Mouse (Mus musculus) heart, embryonic 14.5 days (tissue): ENCODE measurements around the gene Il4ra. TPM values are rescaled to one million over a fixed set of nuclear protein-coding genes. Genes with fewer than 3 reads are reported as not detected.

Source experiments
- ATAC-seq: fragments of 200-750 bp; cut with Nextera tagmentation; 2 replicates; pipeline ENCODE4 v1.8.0; 2017; ENCODE audit warnings: low read depth, moderate TSS enrichment; ENCODE audit not compliant: insufficient number of reproducible peaks, insufficient read depth, low FRiP score
- H3K27ac ChIP-seq, 2 experiments: fragments of 200-500 bp in 1 of 2; fragments of 300-500 bp in 1 of 2; sonication (generic) in 1 of 2; replicated peaks in 1 of 2; 2 replicates each; pipeline ENCODE4 v1.5.1; 2012 to 2014; ENCODE audit warnings: low read depth in 2 of 2, low read length in 2 of 2, control low read depth in 1 of 2, mild to moderate bottlenecking in 1 of 2, mixed read lengths in 1 of 2; ENCODE audit not compliant: control insufficient read depth in 1 of 2, insufficient read depth in 1 of 2
- H3K27me3 ChIP-seq: fragments of 300-500 bp; sonication (generic); 2 replicates; pipeline ENCODE4 v1.6.1; 2014; ENCODE audit warnings: mild to moderate bottlenecking, low read length, control low read depth; ENCODE audit not compliant: control insufficient read depth, insufficient read depth
- H3K36me3 ChIP-seq: fragments of 300-500 bp; sonication (generic); 2 replicates; pipeline ENCODE4 v1.6.1; 2014; ENCODE audit warnings: mild to moderate bottlenecking, control low read depth, low read length, mixed read lengths; ENCODE audit not compliant: control insufficient read depth, insufficient read depth
- H3K4me1 ChIP-seq, 2 experiments: fragments of 200-500 bp in 1 of 2; fragments of 300-500 bp in 1 of 2; sonication (generic) in 1 of 2; 2 replicates each; pipeline ENCODE4 v1.6.1; 2012 to 2014; ENCODE audit warnings: low read length in 2 of 2, control low read depth in 1 of 2, mixed read lengths in 1 of 2; ENCODE audit not compliant: control insufficient read depth in 2 of 2, insufficient read depth in 2 of 2
- H3K4me2 ChIP-seq: fragments of 300-500 bp; sonication (generic); 2 replicates; pipeline ENCODE4 v1.6.1; 2014; ENCODE audit warnings: mild to moderate bottlenecking, low read length
- H3K4me3 ChIP-seq, 2 experiments: fragments of 200-500 bp in 1 of 2; fragments of 300-500 bp in 1 of 2; sonication (generic) in 1 of 2; 2 replicates each; pipeline ENCODE4 v1.5.1; 2012 to 2014; ENCODE audit warnings: low read length in 2 of 2, mild to moderate bottlenecking in 2 of 2, control low read depth in 1 of 2, low read depth in 1 of 2, moderate library complexity in 1 of 2; ENCODE audit not compliant: control insufficient read depth in 1 of 2, insufficient read depth in 1 of 2
- H3K9ac ChIP-seq: fragments of 300-500 bp; sonication (generic); 2 replicates; pipeline ENCODE4 v1.6.1; 2014; ENCODE audit warnings: mild to moderate bottlenecking, low read length
- H3K9me3 ChIP-seq: fragments of 300-500 bp; sonication (generic); 2 replicates; pipeline ENCODE4 v1.6.1; 2016; ENCODE audit warnings: low read length, control low read depth; ENCODE audit not compliant: control insufficient read depth
- WGBS: fragments of 180-500 bp; shearing (Covaris S2); extraction: QIAGEN DNeasy Blood & Tissue Kit; methylation state at CpG from one replicate; pipeline ENCODE4 v1.1.7; 2014; 5-methylcytosine and 5-hydroxymethylcytosine counted together
- polyA plus RNA-seq: library from polyadenylated mRNA; unstranded; fragments of >200 nt; fragmentation: Nextera tagmentation; extraction: Ambion mirVana; gene quantifications from 2 replicates; pipeline ENCODE4 v1.2.1, GENCODE M21; 2014

Il4ra gene
- polyA plus RNA-seq, 1 experiment from 2014 or later, result 3.7 TPM

GRCm38 (mm10) chr7:125625219-125625618 lies 73.3 kb downstream of the Il4ra start:
- Histone ChIP-seq H3K9ac (no peak overlapping the region), H3K4me2 (no peak overlapping the region), H3K36me3 (no peaks in the 10 kb centered on the region), H3K4me3 (no peak overlapping the region), H3K4me1 (no peaks in the 10 kb centered on the region; a peak in 1 of 4 replicates), H3K9me3 (no peaks in the 10 kb centered on the region), H3K27ac (no peak overlapping the region), H3K27me3 (no peaks in the 10 kb centered on the region)
- ATAC-seq, result no peak
- whole genome bisulfite sequencing, result 72% methylated on average over 4 of the region's 4 CpGs

GRCm38 (mm10) chr7:125625829-125626228 lies 73.9 kb downstream of the Il4ra start:
- no peak for ATAC-seq
- Histone ChIP-seq H3K4me2 (no peak overlapping the region), H3K27me3 (no peaks in the 10 kb centered on the region), H3K27ac (no peak overlapping the region), H3K4me3 (no peak overlapping the region), H3K9ac (no peak overlapping the region), H3K9me3 (no peaks in the 10 kb centered on the region), H3K36me3 (no peaks in the 10 kb centered on the region), H3K4me1 (no peaks in the 10 kb centered on the region; a peak in 1 of 4 replicates)
- 74% methylated on average over 7 of the region's 7 CpGs for WGBS

Other genes with a start within 250 kb of the Il4ra start
- gene Kdm8, start 107.4 kb upstream of the Il4ra start, polyA plus RNA-seq, result 5.5 and 5.7 TPM in 2 replicates
- 101 and 120 TPM in 2 replicates for gene Nsmce1, start 60.5 kb upstream of the Il4ra start, polyA plus RNA-seq
- 0.20 TPM in 1 of 2 replicates, not detected in the other for gene Il21r, start 51.3 kb downstream of the Il4ra start, polyA plus RNA-seq
- 29.1 and 30.4 TPM in 2 replicates for gene Gtf3c1, start 155.7 kb downstream of the Il4ra start, polyA plus RNA-seq
- 7.9 and 8.6 TPM in 2 replicates for gene D430042O09Rik, start 155.8 kb downstream of the Il4ra start, polyA plus RNA-seq